Mouse (Mus musculus) frontal cortex, postnatal 25 days (tissue): ENCODE measurements around the gene Anapc15.
"Not testable (repeated sequence)": the region's sequence is repeated elsewhere in the genome, so short reads cannot be mapped to it uniquely, and the experiment has no call there.

Experiments used
- DNase-seq, 2 experiments: peaks; one replicate each; pipeline ENCODE4 v3.0.0; 2022; ENCODE audit warnings: low spot score in 2 of 2

Anapc15 gene

GRCm38 (mm10) chr7:101896104-101897066 is 32.9 kb downstream of the Anapc15 start:
- DNase-seq: peak; percentile 92 to 95

DNA sequence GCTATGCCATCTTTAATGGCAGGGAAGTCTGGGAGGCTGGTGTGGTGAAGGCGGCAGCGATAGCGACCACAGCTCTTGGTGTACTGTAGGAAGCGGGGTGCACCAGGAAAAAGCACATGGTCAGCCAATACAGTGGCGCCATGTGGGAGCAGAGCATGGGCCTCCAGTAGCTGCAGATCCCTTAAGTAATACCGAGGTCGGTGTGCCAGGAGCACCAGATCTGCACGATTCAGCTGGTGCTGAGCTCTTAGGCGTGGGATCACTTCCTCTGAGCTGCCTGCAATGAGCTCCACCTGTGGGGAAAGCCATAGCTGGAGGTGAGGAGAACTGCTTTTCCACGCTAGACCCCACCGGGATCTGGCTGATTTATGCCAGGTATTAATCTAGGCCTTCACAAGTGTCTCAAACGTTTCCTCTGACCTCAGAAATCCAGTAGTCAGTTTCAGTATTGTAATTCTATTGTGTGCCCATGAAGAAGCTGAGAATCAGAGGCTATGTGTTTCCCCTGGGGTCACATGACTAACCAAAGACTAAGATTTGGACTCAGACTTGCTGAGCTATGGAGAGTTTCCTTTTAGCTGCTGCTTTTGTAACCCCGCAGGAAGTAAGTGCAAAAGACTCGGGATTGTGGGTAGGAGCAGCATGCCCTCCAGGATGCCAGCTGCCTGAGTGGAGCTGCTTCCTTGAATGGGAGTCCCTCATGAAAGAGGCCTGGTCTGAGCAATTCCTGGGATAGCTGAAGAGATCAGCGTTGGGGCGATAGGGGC is 37.0 kb downstream of the Anapc15 start:
- DNase-seq: no peak

- DNase-seq: no peak
These were observed 38.5 kb downstream of the Anapc15 start for GRCm38 (mm10) chr7:101901969-101902368.

DNA sequence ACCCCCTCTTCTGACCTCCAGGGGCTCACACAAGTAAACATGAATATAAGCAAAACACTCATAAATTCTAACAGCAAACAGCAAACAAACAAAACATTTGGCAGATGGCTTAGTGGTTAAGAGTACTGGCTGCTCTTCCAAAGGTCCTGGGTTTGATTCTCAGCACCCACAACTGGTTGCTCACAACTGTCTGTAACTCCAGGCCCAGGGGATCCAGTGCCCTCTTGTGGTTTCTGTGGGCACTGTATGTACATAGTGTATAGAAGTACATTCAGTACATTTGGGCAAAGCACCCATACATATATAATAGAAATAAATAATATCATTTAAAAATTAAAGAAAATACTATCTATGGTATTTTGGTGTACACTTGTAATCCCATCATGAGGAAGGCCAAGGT is 39.3 kb downstream of the Anapc15 start:
- DNase-seq: no peak

- DNase-seq: peak; percentile 99
These were observed 42.2 kb downstream of the Anapc15 start, which contains the start of gene Lamtor1 for GRCm38 (mm10) chr7:101905561-101906286. Lamtor1 (plus strand) TSS chr7:101905904.

DNA sequence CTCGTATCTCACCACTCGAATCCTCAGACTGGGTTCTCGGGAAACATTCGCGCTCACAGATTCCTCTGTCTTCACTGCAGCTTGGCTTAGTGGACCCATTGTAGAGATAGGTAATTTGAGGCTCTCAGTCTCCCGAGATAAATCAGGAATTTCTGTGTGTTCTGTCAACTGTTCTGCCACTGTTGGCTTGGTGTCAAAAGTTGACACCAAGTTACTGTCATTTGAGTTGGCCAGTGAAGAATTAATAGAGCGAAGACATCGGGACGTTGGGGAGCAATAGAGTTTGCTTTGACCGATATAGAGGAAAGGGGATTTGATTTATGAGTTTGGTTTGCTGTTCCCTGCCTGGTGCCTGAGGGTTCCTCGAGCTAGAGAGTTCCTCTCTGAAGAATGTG is 42.8 kb downstream of the Anapc15 start, which contains the start of gene Tomt:
Tomt (minus strand) TSS at position 73 of the 395 bp plus-strand sequence.
- no peak for DNase-seq

GRCm38 (mm10) chr7:101906696-101907095 is 43.2 kb downstream of the Anapc15 start:
- no peak for DNase-seq

GRCm38 (mm10) chr7:101908367-101908766 is 44.9 kb downstream of the Anapc15 start:
- no peak for DNase-seq

DNA sequence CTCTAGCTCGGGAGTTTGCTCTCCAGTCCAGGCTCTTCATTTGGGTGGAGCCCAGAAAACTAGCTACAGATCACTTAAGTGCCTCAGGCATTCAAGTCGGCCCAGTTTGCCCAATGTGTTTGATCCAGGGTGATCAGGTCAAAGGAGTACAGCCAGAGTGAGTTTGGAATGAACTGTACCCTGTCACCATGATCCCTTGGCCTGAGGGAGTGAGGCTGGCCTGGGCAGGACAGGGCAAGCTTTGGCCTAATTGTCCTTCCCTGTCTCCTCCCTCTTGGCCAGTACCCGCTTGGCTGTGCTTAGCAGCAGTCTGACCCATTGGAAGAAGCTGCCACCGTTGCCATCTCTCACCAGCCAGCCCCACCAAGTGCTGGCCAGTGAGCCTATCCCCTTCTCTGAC is 46.6 kb downstream of the Anapc15 start:
- no peak for DNase-seq

- DNase-seq: no peak
These were observed 48.5 kb downstream of the Anapc15 start for GRCm38 (mm10) chr7:101911982-101912381.

DNA sequence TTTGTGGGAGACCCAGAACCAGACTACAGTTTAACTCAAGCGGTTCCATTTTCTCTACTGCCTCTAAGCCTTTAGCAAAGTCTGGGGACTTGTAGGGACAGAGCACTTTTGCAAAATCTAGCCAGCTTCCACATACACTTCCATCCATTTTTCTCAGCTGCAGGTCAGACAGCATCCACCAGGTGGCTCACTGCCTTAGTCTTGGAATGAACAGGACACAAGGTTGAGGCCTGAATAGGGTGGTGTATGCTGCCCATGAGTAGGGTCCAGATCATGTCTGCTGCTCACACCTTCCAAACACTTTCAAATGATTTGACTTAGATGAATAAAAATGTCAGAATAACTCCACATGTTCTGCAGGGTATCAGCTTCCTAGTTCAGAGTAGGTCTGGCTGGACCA is 54.6 kb downstream of the Anapc15 start:
- peak; percentile 39 to 57 for DNase-seq

GRCm38 (mm10) chr7:101925892-101926291 is 62.4 kb downstream of the Anapc15 start:
- not testable (repeated sequence) for DNase-seq

DNA sequence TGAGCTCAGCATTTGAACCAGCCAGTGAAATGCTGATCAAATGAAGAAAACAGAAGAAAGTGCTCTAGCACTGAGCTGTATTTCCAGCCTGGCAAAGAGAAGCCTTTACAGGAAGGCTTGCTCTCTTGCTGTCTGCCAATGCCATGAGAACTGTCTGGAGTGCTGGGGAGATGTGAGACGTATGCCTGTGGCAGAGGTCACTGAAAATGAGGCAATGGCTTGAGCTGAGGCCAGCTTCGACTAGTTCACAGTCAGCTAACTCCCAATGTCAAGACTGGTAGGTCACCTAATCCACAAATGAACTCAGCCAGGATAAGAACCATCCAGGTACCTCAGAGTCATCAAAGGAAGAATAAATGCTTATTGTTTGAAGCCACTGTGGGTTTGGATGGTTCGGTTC is 64.6 kb downstream of the Anapc15 start:
- DNase-seq: no peak

- DNase-seq: no peak
These were observed 69.0 kb downstream of the Anapc15 start for GRCm38 (mm10) chr7:101932551-101932950.

GRCm38 (mm10) chr7:101933300-101933699 is 69.8 kb downstream of the Anapc15 start:
- no peak for DNase-seq

GRCm38 (mm10) chr7:101933751-101934240 is 70.3 kb downstream of the Anapc15 start, which contains the start of the genes Lrrc51 and Numa1:
Lrrc51 (minus strand) TSS chr7:101933895.
Numa1 (plus strand) TSS chr7:101934111.
- DNase-seq: peak; percentile 90 to 93

GRCm38 (mm10) chr7:101935957-101936356 is 72.4 kb downstream of the Anapc15 start:
- DNase-seq: no peak

- no peak for DNase-seq
These were observed 73.5 kb downstream of the Anapc15 start for GRCm38 (mm10) chr7:101936996-101937395.

DNA sequence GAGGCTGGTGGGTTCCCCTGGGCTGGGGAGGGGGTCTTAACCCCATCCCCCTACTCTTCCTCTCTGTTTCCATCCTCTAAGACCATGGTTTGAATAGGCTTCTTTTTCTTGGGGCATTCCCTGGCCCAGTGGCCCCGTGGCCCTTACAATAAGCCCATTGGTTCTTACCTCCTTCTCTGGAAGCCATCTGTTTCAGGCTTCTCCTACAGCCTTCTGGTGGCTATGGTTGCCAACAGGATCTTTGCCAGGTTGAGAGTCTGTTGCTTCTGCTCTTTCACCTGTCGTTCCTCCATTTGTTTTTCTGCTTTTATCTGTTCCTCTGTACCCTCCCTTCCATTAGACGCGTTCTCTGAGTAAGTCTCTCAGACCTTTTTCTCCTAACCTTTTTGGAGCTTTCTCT is 74.1 kb downstream of the Anapc15 start:
- DNase-seq: no peak

DNA sequence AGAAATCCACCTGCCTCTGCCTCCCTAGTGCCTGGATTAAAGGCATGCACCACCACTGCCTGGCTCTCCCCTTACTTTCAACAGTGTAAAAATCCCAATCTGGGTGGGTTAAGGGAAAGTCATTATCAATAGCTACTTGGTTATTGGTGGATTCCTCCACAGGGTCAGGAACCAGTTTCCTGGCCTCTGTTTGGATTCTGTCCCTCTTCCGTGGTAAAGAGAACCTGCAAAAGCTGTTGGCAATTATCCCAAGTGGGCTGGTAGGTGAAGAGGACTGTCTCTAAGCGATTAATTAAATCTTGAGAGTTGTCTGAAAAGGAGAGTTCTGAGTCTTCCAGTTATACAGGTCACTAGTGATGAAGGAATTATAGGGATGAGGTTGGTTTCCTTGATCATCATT is 74.8 kb downstream of the Anapc15 start:
- DNase-seq: no peak

DNA sequence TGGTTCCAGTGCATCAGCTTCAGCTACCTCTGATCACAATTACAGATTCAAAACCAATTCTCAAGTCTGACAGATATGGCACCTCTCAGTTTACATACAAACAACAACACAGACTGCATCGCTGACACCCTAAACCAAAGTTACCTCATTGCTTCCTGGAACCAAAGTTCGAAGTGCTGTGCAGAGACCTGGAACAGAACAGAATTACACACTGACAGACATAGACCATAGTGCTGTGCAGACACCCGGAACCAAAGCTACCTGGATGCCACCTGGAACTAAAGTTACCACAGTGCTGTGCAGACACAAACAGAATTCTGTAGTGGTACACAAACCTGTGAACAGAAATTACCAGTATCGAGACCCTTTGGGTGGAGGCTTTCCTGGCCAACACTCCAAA is 76.2 kb downstream of the Anapc15 start:
- no peak for DNase-seq
